Mouse (Mus musculus) intestine, embryonic 16.5 days (tissue): ENCODE results near the gene Sv2b. TPM values are rescaled to one million over a fixed set of nuclear protein-coding genes. Genes with fewer than 3 reads are reported as not detected.

Experiments
- ATAC-seq: fragments of 200-750 bp; cut with Nextera tagmentation; 2 replicates; pipeline ENCODE4 v1.8.0; 2017; ENCODE audit warnings: moderate TSS enrichment, moderate library complexity
- H3K27ac ChIP-seq: fragments of 300-500 bp; sonication (generic); 2 replicates; pipeline ENCODE4 v1.5.1; 2014; ENCODE audit warnings: mild to moderate bottlenecking, low read length
- H3K27me3 ChIP-seq: fragments of 300-500 bp; sonication (generic); replicated peaks from 2 replicates; pipeline ENCODE4 v1.6.1; 2014; ENCODE audit warnings: low read length, control low read depth, mixed read lengths; ENCODE audit not compliant: control insufficient read depth, insufficient read depth
- H3K36me3 ChIP-seq: fragments of 300-500 bp; sonication (generic); 2 replicates; pipeline ENCODE4 v1.6.1; 2014; ENCODE audit warnings: low read length, control low read depth; ENCODE audit not compliant: control insufficient read depth, insufficient read depth
- H3K4me1 ChIP-seq: fragments of 300-500 bp; sonication (generic); 2 replicates; pipeline ENCODE4 v1.6.1; 2014; ENCODE audit warnings: low read length, control low read depth, mixed read lengths; ENCODE audit not compliant: control insufficient read depth, insufficient read depth
- H3K4me2 ChIP-seq: fragments of 300-500 bp; sonication (generic); 2 replicates; pipeline ENCODE4 v1.6.1; 2014; ENCODE audit warnings: low read depth, low read length, control low read depth
- H3K4me3 ChIP-seq: fragments of 300-500 bp; sonication (generic); 2 replicates; pipeline ENCODE4 v1.5.1; 2014; ENCODE audit warnings: mild to moderate bottlenecking, low read length
- H3K9ac ChIP-seq: fragments of 300-500 bp; sonication (generic); 2 replicates; pipeline ENCODE4 v1.6.1; 2014; ENCODE audit warnings: low read depth, low read length
- H3K9me3 ChIP-seq: fragments of 300-500 bp; sonication (generic); 2 replicates; pipeline ENCODE4 v1.6.1; 2016; ENCODE audit warnings: low read length, control low read depth; ENCODE audit not compliant: control insufficient read depth
- WGBS: fragments of 180-500 bp; shearing (Covaris S2); extraction: QIAGEN DNeasy Blood & Tissue Kit; methylation state at CpG from one replicate; pipeline ENCODE4 v1.1.7; 2014; 5-methylcytosine and 5-hydroxymethylcytosine counted together
- polyA plus RNA-seq: library from polyadenylated mRNA; unstranded; fragments of >200 nt; fragmentation: Nextera tagmentation; extraction: Ambion mirVana; gene quantifications from 2 replicates; pipeline ENCODE4 v1.2.1, GENCODE M21; 2015

Sv2b gene
- 0.61 and 0.76 TPM in 2 replicates for polyA plus RNA-seq

DNA sequence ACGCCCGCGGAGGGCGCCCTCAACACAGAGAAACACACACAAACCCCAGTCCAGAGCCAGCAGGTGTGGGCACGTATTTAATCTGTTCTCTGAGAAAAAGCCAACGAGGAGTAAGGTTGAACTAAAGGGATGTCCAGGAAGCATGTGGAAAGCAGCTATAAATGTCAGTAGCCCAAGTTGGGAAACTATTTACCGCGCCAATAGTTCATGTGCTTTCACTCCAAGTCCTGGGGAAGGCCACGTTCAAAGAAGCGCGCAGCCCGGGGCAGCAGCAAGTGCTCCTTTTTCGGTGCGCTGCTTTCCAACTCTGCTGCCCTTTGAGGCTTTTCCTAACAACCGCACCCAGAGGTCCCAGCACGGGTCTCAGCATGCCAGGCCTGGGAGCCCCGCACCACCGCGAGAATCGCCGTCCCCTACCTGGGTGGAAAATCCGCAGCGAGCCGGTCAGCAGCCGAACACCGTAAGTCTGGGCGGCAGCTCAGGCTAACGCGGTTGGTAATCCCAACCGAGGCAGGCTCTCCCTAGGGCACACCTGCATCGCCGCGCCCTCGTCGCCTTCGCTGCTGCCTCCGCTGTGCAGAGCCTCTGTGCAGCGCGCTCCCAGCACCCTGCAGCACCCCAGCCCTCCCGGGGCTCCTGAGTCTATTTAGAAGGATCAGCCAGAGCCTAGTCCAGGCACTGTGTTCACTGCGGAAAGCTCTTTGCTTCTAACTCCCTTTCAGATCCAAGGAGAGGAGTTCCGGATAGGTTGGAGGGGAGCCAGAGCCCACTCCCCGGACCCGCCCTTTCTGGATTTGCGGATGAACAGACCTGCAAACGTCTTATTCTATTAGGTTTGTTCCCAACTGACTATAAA lies at the start of gene Sv2b:
Gene Sv2b, minus strand, starts transcription at position 806 of the 856 bp plus-strand sequence.
- Histone ChIP-seq H3K27me3 (0 out of 2 replicates have a peak, but pooled peaks cover 3% of the 10 kb centered on the region), H3K4me3 (peak within 1 kb of the TSS; percentile 49), H3K4me2 (peak within 1 kb of the TSS; percentile 82), H3K36me3 (no peaks in the 10 kb centered on the region), H3K4me1 (peaks cover 2% of the 10 kb centered on the region; the same call in 1 of the 2 replicates), H3K9me3 (no peaks in the 10 kb centered on the region), H3K9ac (peak within 1 kb of the TSS; percentile 45; the same call in 1 of the 2 replicates), H3K27ac (no peak within 1 kb of the TSS)
- WGBS = 1% methylated on average over 46 of the region's 46 CpGs
- peak; percentile 76 for ATAC-seq

DNA sequence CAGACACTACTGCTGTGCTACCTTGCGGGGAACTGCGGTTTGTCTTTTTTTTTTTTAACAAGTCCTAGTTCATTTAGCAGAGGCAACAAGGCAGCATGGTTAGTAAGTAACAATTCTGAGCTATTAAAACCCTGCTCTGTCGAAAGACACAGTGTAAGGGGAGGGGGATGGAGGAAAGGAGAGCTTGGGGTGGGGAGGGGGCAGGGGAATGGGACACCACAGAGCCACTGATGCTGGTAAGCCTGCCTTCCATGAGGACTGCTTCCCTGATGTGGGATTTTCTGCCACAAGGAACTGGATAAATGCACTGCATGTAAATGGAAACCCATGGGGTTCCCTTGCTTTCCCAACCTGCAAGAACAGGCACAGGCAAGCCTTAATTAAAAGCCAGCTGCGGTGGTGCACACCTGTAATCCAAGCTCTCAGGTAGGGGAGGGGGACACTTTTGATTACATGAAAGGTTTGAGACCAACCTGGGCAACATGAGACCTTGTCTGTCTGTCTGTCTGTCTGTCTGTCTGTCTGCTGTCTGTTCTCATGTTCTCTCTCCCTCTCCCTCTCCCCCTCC lies 49.3 kb upstream of the Sv2b start:
- Histone ChIP-seq H3K4me3 (no peak overlapping the region), H3K36me3 (no peaks in the 10 kb centered on the region), H3K27ac (no peak overlapping the region), H3K4me2 (no peak overlapping the region), H3K4me1 (no peaks in the 10 kb centered on the region), H3K9me3 (no peaks in the 10 kb centered on the region), H3K9ac (no peak overlapping the region), H3K27me3 (no peaks in the 10 kb centered on the region)
- ATAC-seq = no peak
- 50% methylated on average over 4 of the region's 4 CpGs for WGBS

DNA sequence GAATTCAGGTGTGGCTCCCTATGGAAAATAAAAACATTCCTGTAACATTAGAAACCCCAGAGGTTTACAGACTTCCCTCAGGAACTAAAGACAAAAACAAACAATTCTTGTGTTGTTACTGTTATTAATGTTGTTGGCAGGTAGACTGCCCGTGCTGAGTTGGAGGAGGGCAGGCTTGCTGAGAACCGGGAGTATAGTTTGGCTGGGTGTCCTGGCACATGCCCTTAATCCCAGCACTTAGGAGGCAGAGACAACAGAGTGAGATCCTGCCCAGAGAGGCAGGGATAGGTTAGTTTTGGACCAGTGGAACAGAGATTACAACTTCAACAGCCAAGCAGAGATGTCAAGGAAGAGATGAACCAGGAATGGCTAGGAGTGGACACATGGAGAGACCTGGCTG lies 46.5 kb upstream of the Sv2b start:
- Histone ChIP-seq H3K4me3 (no peak overlapping the region), H3K9me3 (no peaks in the 10 kb centered on the region)

DNA sequence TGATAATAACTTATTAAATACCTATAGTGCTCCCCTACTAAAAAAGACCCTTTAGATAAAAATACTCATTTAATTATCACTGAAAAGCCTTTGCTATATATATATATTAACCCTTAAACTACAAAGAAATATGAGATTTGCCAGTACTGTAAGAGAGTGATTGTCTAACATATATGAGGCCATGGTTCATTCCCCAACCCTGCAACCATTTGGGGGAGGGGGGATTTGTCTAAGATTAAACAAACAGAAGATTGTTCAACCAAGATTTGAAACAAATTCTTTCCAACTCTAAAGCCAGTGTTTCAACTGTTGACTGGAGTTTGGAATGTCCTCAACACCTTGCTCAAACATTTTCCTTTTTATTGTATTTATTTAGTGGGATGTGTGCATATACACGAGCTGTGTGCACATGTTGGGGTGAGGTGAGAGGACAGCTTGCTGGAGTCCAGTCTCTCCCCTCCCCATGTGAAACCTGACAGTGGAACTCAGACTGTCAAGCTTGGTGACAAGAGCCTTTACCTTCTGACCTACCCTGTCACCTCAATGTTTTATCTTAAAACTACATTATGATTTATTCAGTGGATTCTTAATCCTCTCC lies 43.8 kb upstream of the Sv2b start:
- WGBS = 48% methylated on average over 1 of the region's 1 CpGs

More for the DNA sequence above, 46.5 kb upstream of the Sv2b start:
- WGBS = 70% methylated on average over 2 of the region's 2 CpGs
- Histone ChIP-seq H3K4me2 (no peak overlapping the region), H3K9ac (no peak overlapping the region), H3K27me3 (no peaks in the 10 kb centered on the region), H3K27ac (no peak overlapping the region), H3K36me3 (no peaks in the 10 kb centered on the region), H3K4me1 (no peaks in the 10 kb centered on the region)
- ATAC-seq = no peak

DNA sequence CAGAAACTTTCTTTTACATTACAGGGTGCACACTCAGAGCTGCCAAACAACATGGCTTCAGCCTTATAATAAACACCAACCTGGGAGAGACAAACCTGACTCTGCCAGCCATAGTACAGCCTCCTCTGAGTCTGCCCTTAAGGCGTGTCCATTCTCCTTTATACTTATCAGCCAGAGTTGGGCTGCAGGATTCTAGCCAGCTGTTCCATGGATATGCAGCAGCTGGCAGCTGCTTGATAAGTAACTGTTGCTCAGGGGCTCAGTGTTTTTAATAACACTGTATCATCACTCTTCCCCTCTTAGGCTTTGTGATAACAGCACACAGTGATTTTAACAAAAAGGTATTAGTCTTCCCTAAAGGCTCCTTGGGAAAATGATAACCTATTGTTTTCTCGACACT lies 41.1 kb upstream of the Sv2b start:
- WGBS = 64% methylated on average over 2 of the region's 2 CpGs
- no peaks in the 10 kb centered on the region for H3K27me3 ChIP-seq
- no peak for ATAC-seq

More for the DNA sequence above, 43.8 kb upstream of the Sv2b start:
- Histone ChIP-seq H3K9me3 (no peaks in the 10 kb centered on the region), H3K36me3 (no peaks in the 10 kb centered on the region), H3K4me2 (no peak overlapping the region), H3K27me3 (no peaks in the 10 kb centered on the region), H3K4me3 (no peak overlapping the region), H3K4me1 (no peaks in the 10 kb centered on the region), H3K9ac (no peak overlapping the region), H3K27ac (no peak overlapping the region)
- no peak for ATAC-seq

DNA sequence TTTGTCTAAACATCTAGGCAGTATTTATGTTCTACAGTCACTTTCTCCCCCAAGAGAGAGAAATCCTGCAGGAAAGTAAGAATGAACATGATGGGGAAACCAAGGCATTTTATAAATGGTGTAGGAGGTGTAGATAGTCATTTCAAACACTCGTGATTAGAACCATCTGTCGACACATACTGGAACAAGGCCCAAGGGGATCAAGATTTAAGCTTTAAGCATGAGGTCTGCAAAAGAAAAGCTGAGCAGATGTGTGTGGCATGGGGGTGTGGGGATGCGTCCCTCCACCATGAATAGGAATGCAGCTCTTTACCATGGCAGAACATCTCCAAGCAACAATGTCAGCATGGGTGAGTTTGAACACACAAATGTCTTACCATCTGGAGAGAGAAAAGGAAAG lies 23.2 kb upstream of the Sv2b start:
- H3K4me2 ChIP-seq = no peak overlapping the region
- H3K9ac ChIP-seq = no peak overlapping the region
- WGBS = 43% methylated on average over 3 of the region's 3 CpGs
- H3K36me3 ChIP-seq = no peaks in the 10 kb centered on the region
- H3K4me1 ChIP-seq = no peaks in the 10 kb centered on the region; the same call in 1 of the 2 replicates
- H3K4me3 ChIP-seq = no peak overlapping the region
- H3K27ac ChIP-seq = no peak overlapping the region
- no peaks in the 10 kb centered on the region for H3K9me3 ChIP-seq
- no peak for ATAC-seq
- no peaks in the 10 kb centered on the region for H3K27me3 ChIP-seq

More for the DNA sequence above, 41.1 kb upstream of the Sv2b start:
- H3K4me1 ChIP-seq = no peaks in the 10 kb centered on the region
- no peak overlapping the region for H3K4me2 ChIP-seq
- no peak overlapping the region for H3K4me3 ChIP-seq
- no peak overlapping the region for H3K27ac ChIP-seq
- no peaks in the 10 kb centered on the region for H3K9me3 ChIP-seq
- H3K36me3 ChIP-seq = no peaks in the 10 kb centered on the region
- H3K9ac ChIP-seq = no peak overlapping the region

DNA sequence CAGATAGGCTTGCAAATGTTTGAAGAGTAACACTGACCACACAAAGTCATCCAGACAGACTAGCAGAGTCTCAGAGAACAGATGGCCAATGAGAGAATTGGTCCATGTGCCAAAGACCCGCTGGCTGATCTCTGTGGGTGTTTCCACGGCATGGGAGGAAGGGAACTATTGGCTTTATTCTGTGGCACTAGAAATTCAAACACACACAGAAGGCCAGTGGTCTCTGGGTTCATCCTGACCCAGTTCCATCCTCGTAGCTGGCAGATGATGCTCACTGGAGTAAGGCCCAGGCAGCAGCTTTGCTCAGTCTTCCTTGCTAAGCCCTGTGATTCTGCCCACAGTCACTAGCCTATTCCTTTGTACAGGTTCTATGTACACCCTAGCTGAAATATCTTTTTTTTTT lies 20.7 kb upstream of the Sv2b start:
- H3K4me3 ChIP-seq = no peak overlapping the region
- no peak for ATAC-seq
- no peak overlapping the region for H3K27ac ChIP-seq
- 76% methylated on average over 3 of the region's 3 CpGs for WGBS
- no peaks in the 10 kb centered on the region for H3K36me3 ChIP-seq
- H3K9me3 ChIP-seq = no peaks in the 10 kb centered on the region
- no peaks in the 10 kb centered on the region; the same call in 1 of the 2 replicates for H3K4me1 ChIP-seq
- no peak overlapping the region for H3K9ac ChIP-seq
- no peak overlapping the region for H3K4me2 ChIP-seq
- H3K27me3 ChIP-seq = no peaks in the 10 kb centered on the region

DNA sequence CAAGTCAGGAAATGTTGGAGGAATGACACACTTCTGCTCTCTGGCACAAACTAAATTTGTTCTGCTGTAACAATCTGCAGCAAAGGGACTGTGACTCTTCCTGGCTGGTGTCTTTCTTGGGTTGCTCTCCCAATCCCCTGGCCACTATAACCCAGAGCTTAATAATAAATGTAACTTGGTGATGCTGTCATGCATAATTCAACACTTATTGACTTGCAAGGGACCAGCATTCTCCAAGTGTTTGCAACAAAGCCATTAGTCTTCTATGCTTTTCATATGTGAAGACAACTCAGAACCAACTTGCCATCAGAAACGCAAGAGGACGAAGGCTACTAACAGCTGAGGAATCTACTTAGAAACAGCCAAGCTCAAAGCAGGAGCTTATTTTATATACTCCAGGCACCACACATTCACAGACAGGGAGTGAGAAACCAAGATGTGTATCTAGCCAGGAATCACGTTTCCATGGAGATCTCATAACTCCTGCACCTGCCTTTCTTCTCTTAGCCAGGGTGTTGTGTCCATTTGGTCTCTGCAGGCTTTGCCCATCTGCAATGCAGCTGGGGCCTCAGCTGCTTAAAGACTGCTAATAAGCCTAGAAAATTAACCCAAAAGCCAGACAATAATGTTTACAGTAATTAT lies 19.8 kb upstream of the Sv2b start:
- Histone ChIP-seq H3K27me3 (no peaks in the 10 kb centered on the region), H3K4me1 (no peaks in the 10 kb centered on the region; the same call in 1 of the 2 replicates), H3K27ac (no peak overlapping the region), H3K9ac (no peak overlapping the region), H3K4me2 (no peak overlapping the region), H3K36me3 (no peaks in the 10 kb centered on the region), H3K9me3 (no peaks in the 10 kb centered on the region), H3K4me3 (no peak overlapping the region)
- 49% methylated on average over 3 of the region's 3 CpGs for WGBS
- no peak for ATAC-seq

DNA sequence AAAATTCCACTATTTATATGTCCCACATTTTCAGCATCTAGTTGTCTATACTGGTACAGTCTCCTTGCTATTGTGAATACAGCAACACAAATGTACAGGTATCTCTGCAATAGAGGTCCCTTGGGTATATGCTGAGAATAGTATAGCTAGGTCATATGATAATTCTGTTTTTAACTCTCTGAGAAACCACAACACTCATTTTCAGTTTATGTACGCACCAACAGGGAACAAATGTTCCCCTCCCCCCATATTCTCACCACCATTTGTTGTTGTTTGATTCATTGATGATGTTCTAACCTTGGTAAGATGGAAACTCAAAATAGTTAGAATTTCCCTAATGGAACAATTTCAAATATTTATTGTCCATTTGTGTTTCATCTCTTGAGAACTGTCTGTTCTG lies 16.2 kb upstream of the Sv2b start:
- Histone ChIP-seq H3K4me2 (no peak overlapping the region), H3K9ac (no peak overlapping the region), H3K4me1 (no peaks in the 10 kb centered on the region; the same call in 1 of the 2 replicates), H3K9me3 (no peaks in the 10 kb centered on the region), H3K36me3 (no peaks in the 10 kb centered on the region), H3K27me3 (no peaks in the 10 kb centered on the region), H3K27ac (no peak overlapping the region), H3K4me3 (no peak overlapping the region)
- WGBS = 88% methylated on average over 1 of the region's 1 CpGs
- no peak for ATAC-seq
